Mouse (Mus musculus) left cerebral cortex, postnatal 10 days (tissue): ENCODE data around the gene Scin. TPM values are rescaled to one million over a fixed set of nuclear protein-coding genes. Genes with fewer than 3 reads are reported as not detected.

Source experiments
- DNase-seq, 2 experiments: peaks; one replicate each; pipeline ENCODE4 v3.0.0; 2021 to 2022; ENCODE audit warnings: low spot score in 2 of 2, mixed read lengths in 1 of 2; ENCODE audit errors: extremely low spot score in 1 of 2
- intact Hi-C: fragments of 180-260 bp; cut with DNase I; formaldehyde crosslinking; loops from one replicate; pipeline ENCODE4 v1.15.1; 2025
- total RNA-seq, 2 experiments: library from RNA; stranded (reverse); gene quantifications; 2 replicates each; pipeline ENCODE4 v1.2.3; 2021

Scin gene
- total RNA-seq, 2 experiments from 2014 or later = not detected

GRCm38 (mm10) chr12:40037876-40038463, 96.1 kb downstream of the Scin start, which contains the start of gene Arl4a:
Gene Arl4a, minus strand, starts transcription at chr12:40038025.
- intact Hi-C loops = loop anchor here (2.0 to 5.0 kb wide), 2 partner anchors 296 to 373 kb away; no protein-coding TSS in a partner anchor
- DNase-seq = peak; percentile 84 to 95

GRCm38 (mm10) chr12:40037226-40037813, 96.7 kb downstream of the Scin start:
- peak; percentile 97 to 100 for DNase-seq
- intact Hi-C loops = loop anchor here (5.0 kb wide), 1 partner anchor 295 kb away; no protein-coding TSS in a partner anchor

GRCm38 (mm10) chr12:40036666-40037065, 97.4 kb downstream of the Scin start:
- peak; percentile 17 to 20 for DNase-seq
- intact Hi-C loops = loop anchor here (5.0 kb wide), 1 partner anchor 294 kb away; no protein-coding TSS in a partner anchor

GRCm38 (mm10) chr12:40035506-40035905, 98.5 kb downstream of the Scin start:
- intact Hi-C loops = loop anchor here (5.0 kb wide), 1 partner anchor 293 kb away; no protein-coding TSS in a partner anchor
- DNase-seq = no peak

- DNase-seq = no peak
- intact Hi-C loops = no loop called here
Observed at GRCm38 (mm10) chr12:40029201-40029600, 104.8 kb downstream of the Scin start.

DNA sequence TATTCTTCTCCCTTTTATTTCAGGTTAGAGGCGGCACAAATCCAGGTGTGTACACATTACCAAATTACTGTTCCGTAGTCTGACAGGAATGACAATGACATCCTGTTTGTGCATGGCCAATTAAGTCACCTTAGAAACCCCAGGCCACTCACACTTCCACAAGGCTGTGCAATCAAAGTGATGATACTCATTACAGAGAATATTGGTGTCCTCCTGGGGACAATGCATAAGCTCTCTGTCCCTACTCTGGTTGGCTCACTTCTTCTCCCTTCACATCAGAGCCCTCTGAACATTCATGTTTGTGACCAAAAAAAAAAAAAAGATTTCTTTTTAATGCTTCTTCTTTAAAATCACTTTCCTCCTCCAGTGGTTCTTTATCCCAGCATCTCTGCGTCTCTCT, 106.2 kb downstream of the Scin start:
- DNase-seq = no peak
- intact Hi-C loops = no loop called here

- intact Hi-C loops = no loop called here
- DNase-seq = no peak
Observed at GRCm38 (mm10) chr12:40027444-40027843, 106.6 kb downstream of the Scin start.

DNA sequence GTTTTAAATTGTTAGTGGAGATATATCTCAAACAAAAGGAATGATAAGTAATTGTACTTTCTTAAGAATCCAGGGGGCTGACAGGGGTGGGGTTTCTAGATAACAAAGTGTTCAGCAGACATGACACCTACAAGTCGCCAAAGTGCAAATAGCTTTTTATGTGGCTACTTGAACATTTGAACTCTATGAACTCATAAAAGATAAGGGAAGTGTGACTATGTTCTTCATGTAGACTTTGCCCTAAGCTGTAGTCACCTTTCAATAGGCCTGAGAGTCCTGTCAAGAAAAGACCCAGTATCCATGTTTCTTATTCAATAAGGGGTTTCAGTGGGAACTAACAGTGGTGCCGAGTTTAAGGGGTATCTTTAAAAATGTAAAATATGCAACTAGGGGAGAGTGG, 110.1 kb downstream of the Scin start:
- intact Hi-C loops = no loop called here

GRCm38 (mm10) chr12:40023014-40023642, 110.9 kb downstream of the Scin start:
- no peak for DNase-seq
- intact Hi-C loops = no loop called here

More for the DNA sequence above, 110.1 kb downstream of the Scin start:
- DNase-seq = no peak

- DNase-seq = no peak
- intact Hi-C loops = no loop called here
Observed at GRCm38 (mm10) chr12:40022344-40022743, 111.7 kb downstream of the Scin start.

DNA sequence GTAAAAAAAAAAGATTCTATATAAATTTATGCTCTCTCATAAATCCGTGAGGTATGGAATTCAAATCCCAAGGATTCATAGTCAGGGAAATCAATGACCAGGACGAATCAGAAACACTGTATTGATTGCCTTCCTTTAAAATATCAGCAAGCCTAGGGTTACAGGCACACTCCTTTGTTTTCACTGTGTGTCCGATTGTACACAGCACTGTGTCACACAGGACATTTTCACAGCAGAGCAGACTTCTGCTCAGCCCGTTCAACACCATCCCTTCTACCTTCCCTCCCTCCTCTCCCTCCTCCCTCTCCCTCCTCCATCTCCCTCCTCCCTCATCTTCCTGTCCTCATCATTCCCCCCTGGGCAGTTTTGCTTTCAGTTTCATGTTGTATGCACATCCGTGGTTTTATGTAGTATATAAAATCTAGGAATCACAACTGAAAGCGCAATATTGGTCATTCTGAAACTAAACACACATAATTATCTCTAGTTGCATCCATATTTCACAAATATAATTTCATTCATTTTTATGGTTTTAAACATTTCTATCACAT, 116.0 kb downstream of the Scin start:
- no peak for DNase-seq
- intact Hi-C loops = no loop called here

DNA sequence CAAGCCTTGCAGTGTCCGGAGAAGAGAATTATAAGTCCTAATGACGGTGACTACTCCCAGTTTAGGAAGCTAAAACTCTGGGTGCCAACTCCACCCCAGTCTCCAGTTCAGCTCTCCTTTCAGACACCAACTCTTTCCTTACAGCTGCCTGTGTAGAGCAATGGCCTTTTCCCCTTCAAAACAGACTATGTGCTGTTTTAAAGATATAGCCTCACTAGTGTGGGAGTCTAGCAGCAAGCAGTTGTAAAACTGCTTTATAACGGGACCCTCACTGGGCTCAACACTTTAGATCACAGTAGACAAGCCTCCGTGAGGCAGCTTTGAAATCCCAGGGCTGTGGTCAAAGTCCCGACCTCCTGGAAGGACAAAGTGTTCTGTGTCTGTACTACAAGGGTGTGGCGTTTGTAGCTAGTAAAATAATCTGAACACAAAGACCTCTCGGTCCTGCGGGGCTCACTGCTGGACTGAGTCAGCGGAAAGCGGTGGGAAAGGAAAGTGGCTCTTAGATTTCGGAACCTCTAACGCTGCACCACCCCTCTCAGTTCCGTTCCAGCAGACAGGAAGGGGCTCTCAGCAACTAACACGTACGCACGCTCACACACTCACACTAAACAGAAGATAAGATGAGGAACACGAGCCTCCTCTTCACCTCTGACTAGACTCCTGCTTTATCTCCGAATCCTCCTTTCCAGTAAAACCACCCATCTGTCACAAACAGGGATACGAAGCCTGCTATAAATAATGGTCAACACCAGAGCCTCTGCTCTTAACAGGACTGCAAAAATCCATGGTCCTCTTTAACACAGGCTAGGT, 117.2 kb downstream of the Scin start:
- DNase-seq = peak in 1 of 2 experiments; percentile 77
- intact Hi-C loops = no loop called here

GRCm38 (mm10) chr12:40016068-40016467, 118.0 kb downstream of the Scin start:
- intact Hi-C loops = no loop called here
- no peak for DNase-seq

DNA sequence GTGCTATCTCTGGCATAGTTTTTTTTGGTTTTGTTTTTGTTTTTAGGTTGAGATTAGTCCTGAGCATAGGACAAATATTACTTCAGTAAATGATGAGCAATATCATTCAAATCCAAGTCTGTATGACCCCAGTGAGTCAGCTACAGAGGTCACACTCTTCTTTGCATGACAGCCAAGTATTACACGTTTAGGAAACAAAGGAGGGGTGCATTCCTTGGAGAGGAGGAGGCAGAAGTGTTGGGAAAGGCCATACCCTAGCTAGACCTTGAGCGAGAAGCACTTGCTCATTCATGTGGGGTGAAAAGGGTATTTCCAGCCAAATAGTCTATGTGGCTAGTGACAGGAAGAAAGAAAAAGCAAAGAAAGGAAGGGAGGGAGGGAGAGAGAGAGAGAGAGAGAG, 124.2 kb downstream of the Scin start:
- intact Hi-C loops = no loop called here

More for the DNA sequence above, 124.2 kb downstream of the Scin start:
- DNase-seq = no peak

Other genes starting within 250 kb of the Scin start
- gene Arl4a, start 96.2 kb downstream of the Scin start, total RNA-seq = 10 to 100 TPM; 64.0 to 65.3 TPM
- 1 to 10 TPM in 1 of 2 experiments, under 1 TPM in 1; 0.92 to 1.7 TPM for gene Lsmem1, start 65.3 kb upstream of the Scin start, total RNA-seq
- 100 to 1,000 TPM in 1 of 2 experiments, 10 to 100 TPM in 1; 89.8 to 108 TPM for gene Ifrd1, start 114.3 kb upstream of the Scin start, total RNA-seq